Mouse (Mus musculus) frontal cortex, postnatal 10 days (tissue): ENCODE data around the gene 1700034J05Rik.

Source experiments
- DNase-seq, 2 experiments: peaks; one replicate each; pipeline ENCODE4 v3.0.0; 2022; ENCODE audit warnings: low spot score in 2 of 2, mixed read lengths in 1 of 2

1700034J05Rik gene

DNA sequence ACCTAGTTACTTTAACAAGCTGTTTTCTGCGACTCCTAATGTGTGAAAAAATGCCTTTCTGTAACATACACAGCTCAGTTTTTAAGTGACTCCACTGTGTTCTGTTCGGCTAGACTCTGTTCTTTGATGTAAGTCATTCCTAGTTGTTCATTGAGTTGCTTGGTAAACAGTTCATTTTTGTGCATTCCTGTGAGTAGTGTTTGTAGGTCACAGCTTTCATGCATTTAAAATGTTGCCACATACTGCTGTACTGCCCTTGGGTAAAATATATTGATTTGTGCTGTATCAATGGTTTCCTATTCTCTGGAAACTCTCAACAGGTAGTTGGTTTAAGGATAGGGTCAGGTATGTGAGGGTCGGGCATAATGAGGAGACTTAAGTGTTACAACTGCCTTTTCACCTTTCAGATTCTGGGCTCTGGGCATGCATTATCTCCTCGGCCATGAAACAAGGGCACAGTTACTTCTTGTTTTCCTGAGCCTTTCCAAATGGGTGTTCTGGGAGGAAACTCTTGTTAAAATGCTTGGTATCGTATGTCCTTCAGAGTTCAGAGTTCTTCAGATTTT, 27.7 kb downstream of the 1700034J05Rik start:
- no peak for DNase-seq

DNA sequence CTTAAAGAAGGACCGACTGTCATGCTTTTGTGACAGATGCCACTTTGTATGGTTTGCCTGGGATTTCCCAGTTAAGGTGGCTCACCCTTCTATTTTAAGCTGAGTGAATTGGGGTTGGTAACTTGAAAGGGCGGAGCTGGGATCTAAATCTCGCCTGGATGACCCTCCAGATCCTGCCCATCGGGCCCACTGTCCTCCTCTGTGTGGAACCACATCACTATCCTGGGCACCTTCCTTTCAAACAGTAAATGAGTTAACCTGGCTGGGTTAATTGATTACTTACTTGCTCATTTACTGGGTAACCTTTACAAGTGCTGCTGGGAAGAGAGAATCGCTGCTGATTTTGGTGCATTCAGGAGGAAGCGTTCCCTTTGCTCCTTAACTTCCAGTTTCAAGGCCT, 35.9 kb downstream of the 1700034J05Rik start:
- no peak for DNase-seq

- no peak for DNase-seq
Observed at GRCm38 (mm10) chr6:146917396-146917795, 36.8 kb downstream of the 1700034J05Rik start.

DNA sequence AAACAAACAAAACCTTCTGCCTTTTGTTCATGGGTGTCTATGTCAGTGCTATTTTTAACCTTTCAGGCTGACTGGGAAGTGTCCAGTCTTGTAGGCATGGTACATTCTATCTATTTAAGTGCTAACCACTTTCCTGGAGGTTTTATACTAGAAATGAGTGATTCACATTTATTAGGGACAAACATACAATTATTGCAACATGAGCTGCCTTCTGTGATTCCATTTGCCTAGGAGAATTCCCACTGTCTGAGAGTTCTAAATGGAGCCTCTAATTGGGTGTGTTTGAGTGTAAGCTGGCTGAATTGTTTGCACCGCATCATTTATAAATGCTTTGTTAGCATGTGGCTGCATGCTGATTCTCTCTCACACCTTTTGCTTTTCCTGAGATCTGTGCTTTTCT, 38.4 kb downstream of the 1700034J05Rik start:
- no peak for DNase-seq

DNA sequence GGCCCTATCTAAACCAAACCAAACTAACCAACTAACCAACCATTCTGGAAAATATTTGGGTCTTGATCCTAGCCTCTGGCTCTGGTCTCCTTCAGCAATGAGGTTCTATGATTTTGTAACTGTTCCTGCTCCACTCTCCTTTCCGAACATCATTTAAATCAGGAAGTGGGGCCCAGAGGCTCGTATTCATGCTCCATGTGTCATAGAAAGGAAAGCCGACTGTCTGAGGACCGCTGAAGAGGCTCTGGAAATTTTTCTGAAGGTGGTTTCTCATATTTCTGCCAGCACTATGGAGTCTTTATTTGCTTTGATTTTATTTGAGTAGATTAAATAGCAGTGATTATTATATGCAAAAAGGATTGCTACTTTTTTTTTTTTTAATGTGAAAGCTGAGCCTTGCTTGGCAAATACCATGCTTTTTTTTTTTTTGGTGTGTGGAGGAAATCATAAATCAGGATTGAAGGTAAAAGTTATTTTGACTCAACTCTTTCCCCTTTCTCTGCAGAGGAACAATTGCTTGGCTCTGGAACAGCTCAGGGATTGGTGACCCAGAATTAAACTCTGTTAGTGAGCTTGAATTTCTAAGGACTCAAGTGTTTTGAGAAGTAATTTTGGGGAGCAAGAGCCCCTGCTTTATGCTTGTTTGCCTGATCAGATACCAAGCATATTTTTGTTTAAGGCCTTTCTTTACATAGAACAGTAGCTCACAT, 40.6 kb downstream of the 1700034J05Rik start:
- no peak for DNase-seq

- DNase-seq = no peak
Observed at GRCm38 (mm10) chr6:146912835-146913488, 41.3 kb downstream of the 1700034J05Rik start.

DNA sequence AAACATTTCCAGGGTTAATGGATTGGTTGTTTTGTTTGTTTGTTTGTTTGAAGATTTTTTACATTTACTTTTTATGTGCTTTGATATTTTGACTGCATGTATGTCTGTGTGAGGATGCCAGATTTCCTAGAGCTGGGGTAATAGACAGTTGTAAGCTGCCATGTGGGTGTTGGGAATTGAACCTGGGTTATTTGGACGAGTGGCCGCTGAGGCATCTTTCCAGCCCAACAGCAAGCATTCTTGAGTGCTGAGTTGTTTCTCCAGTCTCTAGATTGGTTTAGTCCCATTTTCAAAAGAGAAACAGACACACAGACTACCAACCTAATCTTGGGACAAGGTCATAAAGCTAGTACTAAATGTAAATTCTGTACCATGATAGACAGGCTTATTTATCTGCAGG, 43.4 kb downstream of the 1700034J05Rik start:
- no peak for DNase-seq

DNA sequence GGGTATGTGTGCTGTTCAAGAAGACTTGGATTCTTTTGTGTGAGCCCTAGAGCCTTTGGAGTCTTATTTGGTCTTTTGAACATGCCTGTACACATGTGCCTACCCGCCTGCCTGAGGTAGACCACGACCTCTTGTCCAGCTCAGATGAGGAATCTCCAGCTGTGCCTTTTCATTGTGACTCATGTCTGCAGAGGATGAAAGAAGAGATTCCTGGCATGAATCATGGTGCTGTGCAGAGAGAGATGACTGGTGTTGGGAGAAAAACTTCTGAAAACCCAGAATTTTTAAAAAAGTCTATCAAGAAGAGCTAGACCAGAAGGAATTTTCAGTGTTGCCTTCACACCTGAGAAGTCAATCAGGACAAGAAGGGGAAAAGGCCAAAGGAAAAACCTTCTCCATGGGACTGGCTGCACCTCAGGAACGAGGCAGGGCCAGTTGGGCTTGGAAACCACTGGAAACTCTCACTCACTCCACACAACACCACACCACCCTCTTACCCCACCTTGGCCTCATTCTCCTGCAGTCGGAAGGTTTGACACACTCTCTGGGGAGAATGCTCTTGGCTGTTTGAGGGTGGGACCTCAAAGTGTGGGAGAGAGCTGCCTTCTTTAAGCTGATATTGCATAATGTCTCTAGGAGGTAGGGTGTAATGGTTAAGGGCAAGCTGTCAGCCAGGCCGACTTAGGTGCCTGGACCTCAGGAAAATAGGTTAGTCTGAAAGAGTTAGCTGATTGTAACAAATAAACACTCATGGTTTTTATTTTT, 44.3 kb downstream of the 1700034J05Rik start:
- no peak for DNase-seq

GRCm38 (mm10) chr6:146908801-146909200, 45.4 kb downstream of the 1700034J05Rik start:
- DNase-seq = no peak

- no peak for DNase-seq
Observed at GRCm38 (mm10) chr6:146907795-146908190, 46.4 kb downstream of the 1700034J05Rik start.

DNA sequence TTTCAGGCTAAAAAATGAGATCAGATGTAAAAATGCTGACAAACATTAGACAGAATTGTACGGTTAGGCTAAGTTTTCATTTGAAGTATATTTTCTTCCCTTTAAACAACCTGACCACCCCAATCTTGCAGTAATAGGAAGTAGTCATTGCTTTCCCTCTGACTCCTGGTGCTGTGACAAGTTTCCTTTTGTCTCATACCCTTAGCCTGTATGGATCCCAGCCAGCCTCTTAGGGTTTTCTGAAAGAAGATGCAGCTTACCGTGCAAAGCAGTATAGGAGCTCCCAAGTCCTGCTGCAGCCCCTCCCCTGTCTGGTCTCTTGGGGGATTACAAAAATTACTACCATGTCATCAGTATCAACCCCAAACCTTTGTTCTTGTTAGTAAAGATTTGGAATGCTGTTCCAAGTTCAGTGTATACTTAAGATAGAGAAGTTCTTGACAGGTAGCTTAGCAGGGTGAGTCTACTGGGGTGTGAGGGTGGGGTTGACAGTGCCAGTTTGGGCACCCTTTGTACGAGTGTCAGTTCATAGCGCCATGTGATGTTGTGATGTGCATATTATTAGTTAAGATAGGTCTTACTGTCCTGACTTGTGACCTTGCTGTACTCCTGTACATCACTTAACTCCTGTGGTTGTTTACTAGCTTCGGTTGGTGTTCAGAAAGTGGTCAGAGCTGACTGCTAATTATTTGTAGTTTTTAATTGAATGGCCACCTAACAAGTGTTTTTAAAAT, 47.0 kb downstream of the 1700034J05Rik start:
- no peak for DNase-seq

- no peak for DNase-seq
Observed at GRCm38 (mm10) chr6:146906000-146906786, 48.0 kb downstream of the 1700034J05Rik start.

DNA sequence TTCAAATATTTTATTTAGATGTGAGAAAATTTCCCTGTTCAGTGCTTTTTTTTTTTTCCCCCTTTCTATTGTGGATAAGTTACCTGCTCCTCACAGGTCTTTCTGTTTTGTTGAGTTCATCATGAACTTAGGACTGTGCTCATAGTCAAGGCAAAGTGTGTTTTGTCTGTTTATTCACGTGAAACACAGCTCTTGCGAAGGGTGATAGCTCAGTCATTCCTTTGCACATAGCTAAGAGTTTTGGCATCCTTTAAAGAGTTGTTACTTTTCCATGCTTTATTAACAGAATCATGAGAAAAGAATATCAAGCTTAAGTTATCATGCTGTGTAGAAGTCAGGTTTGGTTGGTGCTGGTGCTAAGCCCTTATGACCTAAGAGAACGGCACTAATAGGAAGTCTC, 49.5 kb downstream of the 1700034J05Rik start:
- no peak for DNase-seq

DNA sequence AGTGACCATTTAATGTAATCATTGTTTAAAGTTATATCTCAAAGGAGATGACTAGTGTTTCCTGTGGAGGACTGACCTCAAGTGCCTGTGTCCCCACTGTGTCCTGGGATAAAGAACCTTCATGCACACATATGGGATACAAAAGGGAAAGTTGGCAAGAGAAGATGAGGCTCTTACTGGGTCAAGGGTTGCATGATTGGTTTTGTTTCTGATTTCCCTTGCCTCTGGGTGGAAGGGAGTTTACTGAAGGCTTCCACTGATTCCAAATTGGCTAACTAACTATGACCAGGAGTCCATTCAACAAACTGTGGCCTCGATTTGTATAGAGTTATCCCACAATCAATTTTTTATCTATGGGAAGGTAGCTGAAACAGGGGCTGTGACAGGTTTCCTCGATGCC, 50.6 kb downstream of the 1700034J05Rik start:
- no peak for DNase-seq

DNA sequence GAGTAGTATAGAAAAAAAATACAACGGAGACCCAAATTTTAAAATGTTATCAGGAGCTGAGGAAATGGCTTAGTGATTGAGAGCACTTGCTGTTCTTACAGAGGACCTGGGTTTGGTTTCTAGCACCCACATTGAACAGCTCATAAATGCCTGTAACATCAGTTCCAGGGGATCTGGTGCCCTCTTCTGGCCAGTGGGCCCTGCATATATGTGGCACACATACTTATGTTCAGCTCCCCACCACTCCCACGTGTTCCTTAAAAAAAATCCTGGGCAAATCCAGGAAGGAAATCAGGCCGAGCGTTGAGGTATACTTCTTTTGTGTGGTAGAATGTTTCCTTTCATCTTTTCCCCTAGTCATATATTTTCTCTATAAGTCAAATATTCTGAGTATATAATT, 52.3 kb downstream of the 1700034J05Rik start:
- DNase-seq = no peak
